Mouse (Mus musculus) heart, embryonic 14.5 days (tissue): ENCODE results near the gene Nudt17. TPM values are rescaled to one million over a fixed set of nuclear protein-coding genes. Genes with fewer than 3 reads are reported as not detected.
"Not testable (repeated sequence)": the region's sequence is repeated elsewhere in the genome, so short reads cannot be mapped to it uniquely, and the experiment has no call there.

ENCODE experiments used
- ATAC-seq: fragments of 200-750 bp; cut with Nextera tagmentation; 2 replicates; pipeline ENCODE4 v1.8.0; 2017; ENCODE audit warnings: low read depth, moderate TSS enrichment; ENCODE audit not compliant: insufficient number of reproducible peaks, insufficient read depth, low FRiP score
- H3K27ac ChIP-seq, 2 experiments: fragments of 200-500 bp in 1 of 2; fragments of 300-500 bp in 1 of 2; sonication (generic) in 1 of 2; replicated peaks in 1 of 2; 2 replicates each; pipeline ENCODE4 v1.5.1; 2012 to 2014; ENCODE audit warnings: low read depth in 2 of 2, low read length in 2 of 2, control low read depth in 1 of 2, mild to moderate bottlenecking in 1 of 2, mixed read lengths in 1 of 2; ENCODE audit not compliant: control insufficient read depth in 1 of 2, insufficient read depth in 1 of 2
- H3K27me3 ChIP-seq: fragments of 300-500 bp; sonication (generic); 2 replicates; pipeline ENCODE4 v1.6.1; 2014; ENCODE audit warnings: mild to moderate bottlenecking, low read length, control low read depth; ENCODE audit not compliant: control insufficient read depth, insufficient read depth
- H3K36me3 ChIP-seq: fragments of 300-500 bp; sonication (generic); 2 replicates; pipeline ENCODE4 v1.6.1; 2014; ENCODE audit warnings: mild to moderate bottlenecking, control low read depth, low read length, mixed read lengths; ENCODE audit not compliant: control insufficient read depth, insufficient read depth
- H3K4me1 ChIP-seq, 2 experiments: fragments of 200-500 bp in 1 of 2; fragments of 300-500 bp in 1 of 2; sonication (generic) in 1 of 2; 2 replicates each; pipeline ENCODE4 v1.6.1; 2012 to 2014; ENCODE audit warnings: low read length in 2 of 2, control low read depth in 1 of 2, mixed read lengths in 1 of 2; ENCODE audit not compliant: control insufficient read depth in 2 of 2, insufficient read depth in 2 of 2
- H3K4me2 ChIP-seq: fragments of 300-500 bp; sonication (generic); 2 replicates; pipeline ENCODE4 v1.6.1; 2014; ENCODE audit warnings: mild to moderate bottlenecking, low read length
- H3K4me3 ChIP-seq, 2 experiments: fragments of 200-500 bp in 1 of 2; fragments of 300-500 bp in 1 of 2; sonication (generic) in 1 of 2; 2 replicates each; pipeline ENCODE4 v1.5.1; 2012 to 2014; ENCODE audit warnings: low read length in 2 of 2, mild to moderate bottlenecking in 2 of 2, control low read depth in 1 of 2, low read depth in 1 of 2, moderate library complexity in 1 of 2; ENCODE audit not compliant: control insufficient read depth in 1 of 2, insufficient read depth in 1 of 2
- H3K9ac ChIP-seq: fragments of 300-500 bp; sonication (generic); 2 replicates; pipeline ENCODE4 v1.6.1; 2014; ENCODE audit warnings: mild to moderate bottlenecking, low read length
- H3K9me3 ChIP-seq: fragments of 300-500 bp; sonication (generic); 2 replicates; pipeline ENCODE4 v1.6.1; 2016; ENCODE audit warnings: low read length, control low read depth; ENCODE audit not compliant: control insufficient read depth
- WGBS: fragments of 180-500 bp; shearing (Covaris S2); extraction: QIAGEN DNeasy Blood & Tissue Kit; methylation state at CpG from one replicate; pipeline ENCODE4 v1.1.7; 2014; 5-methylcytosine and 5-hydroxymethylcytosine counted together
- polyA plus RNA-seq: library from polyadenylated mRNA; unstranded; fragments of >200 nt; fragmentation: Nextera tagmentation; extraction: Ambion mirVana; gene quantifications from 2 replicates; pipeline ENCODE4 v1.2.1, GENCODE M21; 2014

The Nudt17 gene
- polyA plus RNA-seq, 1 experiment from 2014 or later = 8.8 TPM

GRCm38 (mm10) chr3:96692506-96692905 is 15.9 kb downstream of the Nudt17 start:
- no peaks in the 10 kb centered on the region for H3K36me3 ChIP-seq
- no peak overlapping the region for H3K4me3 ChIP-seq
- no peaks in the 10 kb centered on the region for H3K9me3 ChIP-seq
- no peak overlapping the region for H3K4me2 ChIP-seq
- H3K27me3 ChIP-seq = no peaks in the 10 kb centered on the region
- no peak overlapping the region for H3K9ac ChIP-seq
- WGBS = 25% methylated on average over 3 of the region's 3 CpGs
- H3K4me1 ChIP-seq = peaks cover 2 to 14% of the 10 kb centered on the region in 2 experiments; a peak in 3 of 4 replicates
- no peak for ATAC-seq
- no peak overlapping the region for H3K27ac ChIP-seq

- no peak overlapping the region for H3K4me3 ChIP-seq
- H3K36me3 ChIP-seq = no peaks in the 10 kb centered on the region
- no peak overlapping the region for H3K4me2 ChIP-seq
- no peak overlapping the region for H3K27ac ChIP-seq
- H3K27me3 ChIP-seq = peaks cover 4% of the 10 kb centered on the region; the same call in 1 of the 2 replicates
- H3K9me3 ChIP-seq = no peaks in the 10 kb centered on the region
- peaks cover 2 to 7% of the 10 kb centered on the region in 2 experiments; a peak in 2 of 4 replicates for H3K4me1 ChIP-seq
- H3K9ac ChIP-seq = no peak overlapping the region
- WGBS = 53% methylated on average over 3 of the region's 3 CpGs
- no peak for ATAC-seq
These were observed 18.1 kb downstream of the Nudt17 start for GRCm38 (mm10) chr3:96690298-96690697.

GRCm38 (mm10) chr3:96688854-96689253 is 19.5 kb downstream of the Nudt17 start:
- Histone ChIP-seq H3K9me3 (no peaks in the 10 kb centered on the region), H3K27ac (no peak overlapping the region), H3K4me2 (no peak overlapping the region), H3K4me3 (no peak overlapping the region), H3K36me3 (no peaks in the 10 kb centered on the region), H3K4me1 (peaks cover 0 to 5% of the 10 kb centered on the region in 2 experiments; a peak in 1 of 4 replicates), H3K9ac (no peak overlapping the region), H3K27me3 (peaks cover 16% of the 10 kb centered on the region; the same call in 1 of the 2 replicates)
- ATAC-seq = no peak
- 73% methylated on average over 11 of the region's 11 CpGs for WGBS

- not testable (repeated sequence) for H3K4me2 ChIP-seq, ATAC-seq, H3K9me3 ChIP-seq, H3K4me1 ChIP-seq, H3K4me3 ChIP-seq, H3K27ac ChIP-seq, H3K36me3 ChIP-seq, H3K9ac ChIP-seq
- 93% methylated on average over 5 of the region's 5 CpGs for WGBS
- peaks cover 32% of the 10 kb centered on the region for H3K27me3 ChIP-seq
These were observed 22.3 kb downstream of the Nudt17 start for GRCm38 (mm10) chr3:96686057-96686456.

GRCm38 (mm10) chr3:96684822-96685156 is 23.6 kb downstream of the Nudt17 start:
- H3K27me3 ChIP-seq = peaks cover 45% of the 10 kb centered on the region
- 8% methylated on average over 28 of the region's 28 CpGs for WGBS
- no peak for ATAC-seq

GRCm38 (mm10) chr3:96684151-96684821 is 24.1 kb downstream of the Nudt17 start:
- Histone ChIP-seq H3K4me3 (peak overlapping the region; percentile 19 to 33), H3K36me3 (no peaks in the 10 kb centered on the region), H3K4me2 (peak overlapping the region; percentile 71), H3K27me3 (peaks cover 49% of the 10 kb centered on the region), H3K27ac (no peak overlapping the region), H3K9me3 (no peaks in the 10 kb centered on the region), H3K9ac (peak overlapping the region; percentile 65), H3K4me1 (peaks cover 0 to 3% of the 10 kb centered on the region in 2 experiments; a peak in 1 of 4 replicates)
- no peak for ATAC-seq
- WGBS = 36% methylated on average over 17 of the region's 17 CpGs

More at GRCm38 (mm10) chr3:96684822-96685156, 23.6 kb downstream of the Nudt17 start:
- Histone ChIP-seq H3K27ac (no peak overlapping the region), H3K36me3 (no peaks in the 10 kb centered on the region), H3K4me1 (peaks cover 0 to 3% of the 10 kb centered on the region in 2 experiments; a peak in 1 of 4 replicates), H3K9me3 (no peaks in the 10 kb centered on the region), H3K9ac (peak overlapping the region; percentile 65), H3K4me2 (peak overlapping the region; percentile 71), H3K4me3 (peak overlapping the region; percentile 19 to 33)

GRCm38 (mm10) chr3:96683496-96683895 is 24.9 kb downstream of the Nudt17 start:
- 77% methylated on average over 3 of the region's 3 CpGs for WGBS
- Histone ChIP-seq H3K27ac (no peak overlapping the region), H3K4me2 (no peak overlapping the region), H3K4me3 (no peak overlapping the region), H3K27me3 (peaks cover 49% of the 10 kb centered on the region), H3K9me3 (no peaks in the 10 kb centered on the region), H3K4me1 (peaks cover 0 to 3% of the 10 kb centered on the region in 2 experiments; a peak in 1 of 4 replicates), H3K36me3 (no peaks in the 10 kb centered on the region), H3K9ac (no peak overlapping the region)
- ATAC-seq = no peak
